Mouse (Mus musculus) 3134 (cell line): ENCODE measurements at regions not wholly inside any gene's neighbourhood (a gene's known extent, or its start where the extent isn't known, plus 50 kb on each side); places are given as distances from the start of the nearest gene placed in this dataset.

Experiments used
- DNase-seq: peaks from one replicate; pipeline ENCODE4 v3.0.0-alpha.2; 2011; ENCODE audit warnings: low spot score; ENCODE audit not compliant: insufficient read length; ENCODE audit errors: extremely low read depth

- peak; percentile 55 for DNase-seq
These were observed 305.9 kb downstream of the Klf6 start for GRCm38 (mm10) chr13:6167055-6167761.

DNA sequence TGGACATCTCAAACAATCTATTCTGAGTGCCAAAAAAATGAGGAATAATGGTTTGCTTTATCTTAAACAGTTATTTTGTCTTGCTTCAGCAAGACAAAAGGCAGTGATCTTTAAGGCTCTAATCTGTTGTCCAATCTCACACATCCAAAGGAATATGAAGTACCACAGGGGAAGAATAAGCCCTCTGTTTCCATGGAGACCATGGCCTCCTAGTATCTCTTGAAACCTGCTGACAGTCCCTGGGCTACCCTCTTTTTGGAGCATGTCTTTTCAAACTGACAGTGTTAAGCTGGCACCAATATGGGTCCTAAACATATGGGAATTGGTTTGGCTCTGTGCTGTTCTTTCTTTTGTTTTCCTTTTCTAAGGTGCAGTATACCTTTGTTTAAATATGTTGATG is 311.8 kb downstream of the Klf6 start:
- no peak for DNase-seq

- no peak for DNase-seq
These were observed 317.2 kb downstream of the Klf6 start for GRCm38 (mm10) chr13:6178362-6179070.

- DNase-seq: no peak
These were observed 327.9 kb downstream of the Klf6 start for GRCm38 (mm10) chr13:6189133-6189532.

GRCm38 (mm10) chr13:6189566-6189965 is 328.3 kb downstream of the Klf6 start:
- no peak for DNase-seq

DNA sequence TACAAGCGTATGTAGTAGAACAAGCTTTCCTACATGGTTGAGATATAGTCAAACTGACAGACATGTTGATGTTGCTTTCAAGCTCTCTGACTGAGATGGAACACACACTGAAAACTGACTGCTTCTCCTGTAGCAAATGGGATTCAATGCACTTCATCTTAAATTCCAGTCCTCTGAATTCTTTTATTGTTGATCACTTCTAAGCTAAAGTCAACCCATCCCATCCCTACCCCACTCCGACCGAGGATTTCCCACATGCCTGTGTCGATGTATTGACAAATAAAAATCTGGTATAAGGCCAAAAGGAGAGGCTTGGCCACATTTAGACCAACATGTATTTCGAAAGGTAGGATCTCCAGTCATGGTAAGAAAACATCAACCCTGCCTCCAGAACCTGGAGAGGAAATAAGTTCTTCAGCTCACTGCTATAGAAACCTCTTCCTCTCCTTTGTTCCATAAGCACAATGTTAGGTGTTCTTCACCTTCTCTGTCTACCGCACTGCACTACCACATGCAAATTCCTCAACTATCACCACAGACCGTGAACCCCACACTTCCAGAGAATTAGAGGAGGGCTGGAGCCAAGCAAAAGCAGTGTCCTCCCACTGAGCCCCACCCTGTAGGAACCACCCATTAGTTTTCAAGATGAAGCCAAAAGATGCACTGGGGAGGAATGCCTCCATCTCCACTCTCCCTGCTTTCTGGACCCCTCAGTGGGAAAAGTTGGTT is 330.1 kb downstream of the Klf6 start:
- no peak for DNase-seq

DNA sequence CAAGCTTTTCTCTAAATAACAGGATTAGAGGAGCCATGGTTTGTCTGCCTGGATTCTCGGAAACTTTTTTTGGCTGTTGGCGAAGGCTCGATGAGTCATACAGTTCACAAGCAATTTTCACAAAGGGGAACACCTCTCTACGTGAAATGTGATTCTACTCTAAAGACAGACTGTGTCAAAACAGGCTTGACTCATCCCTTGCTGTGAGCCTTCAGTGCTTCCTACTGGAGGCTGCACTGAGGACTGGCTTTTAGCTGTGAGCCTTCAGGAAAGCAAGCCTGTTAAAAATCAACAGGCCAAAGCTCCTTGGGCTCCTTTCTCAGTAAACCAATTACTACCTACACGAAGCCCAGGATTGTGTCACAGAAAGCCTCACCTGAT is 330.6 kb downstream of the Klf6 start:
- peak; percentile 58 for DNase-seq

DNA sequence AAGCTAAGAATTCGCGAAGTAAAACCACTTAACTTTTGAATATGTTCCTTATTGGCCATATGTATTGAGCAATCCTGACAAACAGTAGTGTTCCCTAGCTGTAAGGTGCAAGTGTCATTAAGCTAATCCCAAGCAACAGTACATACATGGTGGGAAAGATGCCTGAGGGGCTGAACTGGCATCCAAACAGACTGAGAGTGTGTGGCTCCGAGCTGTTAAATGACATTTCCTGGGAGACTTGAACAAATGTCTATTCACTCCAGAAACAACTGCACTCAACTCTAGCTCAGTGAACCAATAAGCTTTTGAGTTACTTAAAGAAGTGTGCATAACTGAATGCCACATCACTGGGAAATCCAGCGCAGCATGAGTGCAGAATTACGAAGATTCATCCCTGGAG is 335.4 kb downstream of the Klf6 start:
- no peak for DNase-seq

GRCm38 (mm10) chr13:6199107-6199506 is 337.8 kb downstream of the Klf6 start:
- no peak for DNase-seq

DNA sequence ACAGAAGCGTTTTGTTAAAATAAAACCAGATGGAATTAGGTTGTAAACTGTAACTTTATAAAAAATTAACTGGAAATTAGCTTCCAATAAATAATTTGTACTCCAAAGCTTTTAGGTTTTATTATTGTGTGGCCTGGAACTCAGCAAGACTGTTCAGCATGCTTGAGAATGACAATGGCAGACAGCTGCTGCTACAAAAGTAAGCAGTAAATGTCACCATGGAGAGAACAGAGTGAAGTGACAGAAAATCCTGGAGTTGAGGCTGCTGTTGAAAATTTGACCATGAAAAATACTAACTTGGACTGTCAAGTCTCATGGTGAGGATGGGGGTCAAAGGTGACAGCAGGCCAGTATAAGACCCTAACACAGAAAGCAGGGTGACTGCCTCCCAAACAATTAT is 340.2 kb downstream of the Klf6 start:
- no peak for DNase-seq

DNA sequence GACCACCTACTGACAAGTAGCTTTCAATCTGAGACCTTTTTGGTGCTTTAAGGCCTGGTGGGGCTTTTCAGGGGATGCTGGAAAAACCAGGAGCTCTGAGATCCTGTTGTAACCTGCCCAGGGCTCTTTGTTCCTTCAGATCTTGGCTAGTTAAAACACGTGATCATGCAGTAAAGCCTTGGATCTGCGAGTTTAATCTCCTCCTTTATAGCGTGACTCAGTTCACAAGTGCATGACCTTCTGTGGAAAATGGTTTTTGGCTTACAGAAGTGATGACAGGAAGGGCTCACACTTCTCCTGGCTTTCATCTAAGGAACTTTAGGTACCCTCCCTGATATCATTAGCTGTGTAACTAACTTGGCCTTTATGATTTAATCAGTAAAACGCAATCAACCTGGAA is 343.1 kb upstream of the Pitrm1 start:
- DNase-seq: no peak

GRCm38 (mm10) chr13:6212550-6212949 is 335.4 kb upstream of the Pitrm1 start:
- no peak for DNase-seq

DNA sequence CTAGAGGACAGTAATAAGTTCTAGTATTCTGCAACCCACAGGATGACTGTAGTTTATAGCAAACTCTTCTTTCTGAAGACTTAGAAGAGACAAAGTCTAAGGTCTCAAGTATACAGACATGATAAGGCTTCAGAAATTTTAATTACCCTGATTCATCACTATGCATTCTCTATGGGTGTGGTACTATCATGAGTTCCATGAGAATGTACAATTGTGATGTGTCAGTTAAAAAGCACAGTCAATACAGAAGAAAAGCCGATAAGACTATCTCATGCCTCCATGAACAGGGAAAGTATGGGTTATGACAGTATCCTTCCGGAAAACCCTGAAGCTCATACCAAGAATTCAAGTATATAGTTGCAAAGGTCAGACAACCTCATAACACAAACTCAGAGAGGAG is 333.8 kb upstream of the Pitrm1 start:
- DNase-seq: no peak

DNA sequence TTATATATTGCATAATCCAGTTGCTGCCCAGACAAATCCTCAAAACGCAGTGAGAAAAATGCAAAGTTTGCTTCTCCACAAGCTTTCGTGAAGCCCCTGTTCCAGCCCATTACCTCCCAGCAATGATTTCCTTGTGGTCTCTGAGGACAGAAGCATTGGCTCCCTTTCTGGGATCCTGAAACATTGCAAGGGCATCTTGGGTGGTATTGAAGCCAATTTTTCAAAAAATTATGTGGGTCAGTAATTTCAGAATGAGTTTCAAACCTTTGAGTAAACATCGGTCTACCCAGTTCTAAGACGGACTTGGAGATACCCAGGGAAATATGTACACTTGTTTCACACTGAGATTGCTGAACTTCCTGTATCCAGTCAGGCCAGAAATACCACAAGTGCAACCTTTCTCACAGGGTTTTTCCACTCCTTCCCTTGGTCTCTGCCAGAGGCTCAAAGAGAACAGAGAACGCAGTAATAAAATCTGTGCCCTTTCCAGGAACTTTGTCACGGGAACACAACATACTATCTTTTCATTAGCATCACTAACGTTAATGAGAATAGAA is 321.8 kb upstream of the Pitrm1 start:
- no peak for DNase-seq

DNA sequence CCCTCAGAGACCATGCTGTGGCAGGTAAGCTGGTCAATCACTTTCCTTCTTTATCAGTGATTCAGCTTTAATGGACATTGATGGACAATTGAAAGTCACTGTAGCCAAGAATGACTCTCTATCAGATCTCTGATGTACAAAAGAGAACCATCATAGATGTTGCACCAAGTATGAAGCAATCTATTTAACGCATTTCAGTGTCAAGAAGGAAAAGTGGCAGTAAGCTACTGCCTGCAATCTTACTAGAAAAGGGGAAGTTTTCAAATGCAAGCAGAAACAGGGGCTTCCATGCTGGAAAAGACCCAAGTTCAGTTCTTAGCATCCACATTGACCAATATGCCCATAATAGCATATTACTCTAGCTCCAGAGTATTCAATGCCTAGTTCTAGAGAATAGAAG is 319.7 kb upstream of the Pitrm1 start:
- DNase-seq: no peak

DNA sequence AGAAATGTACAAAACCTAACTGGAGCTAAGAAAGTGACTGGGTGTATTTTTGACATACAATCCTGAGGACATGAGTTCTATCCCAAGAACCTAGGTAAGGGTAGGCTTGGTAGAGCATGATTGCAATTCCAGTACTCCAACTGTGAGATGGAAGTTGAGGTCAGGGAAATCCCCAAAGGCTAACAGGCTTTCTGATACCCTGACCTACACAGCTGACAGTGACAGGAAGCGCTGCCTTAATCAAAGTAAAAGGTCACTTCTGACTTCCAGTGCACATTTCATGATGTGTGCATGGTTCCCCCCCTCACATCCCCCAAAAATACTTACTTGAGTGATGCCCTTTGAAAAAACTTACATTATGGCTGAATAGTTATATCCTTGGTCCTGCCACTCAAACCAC is 312.6 kb upstream of the Pitrm1 start:
- no peak for DNase-seq

GRCm38 (mm10) chr13:6236503-6236902 is 311.4 kb upstream of the Pitrm1 start:
- DNase-seq: no peak

GRCm38 (mm10) chr13:6237201-6237600 is 310.7 kb upstream of the Pitrm1 start:
- DNase-seq: no peak

DNA sequence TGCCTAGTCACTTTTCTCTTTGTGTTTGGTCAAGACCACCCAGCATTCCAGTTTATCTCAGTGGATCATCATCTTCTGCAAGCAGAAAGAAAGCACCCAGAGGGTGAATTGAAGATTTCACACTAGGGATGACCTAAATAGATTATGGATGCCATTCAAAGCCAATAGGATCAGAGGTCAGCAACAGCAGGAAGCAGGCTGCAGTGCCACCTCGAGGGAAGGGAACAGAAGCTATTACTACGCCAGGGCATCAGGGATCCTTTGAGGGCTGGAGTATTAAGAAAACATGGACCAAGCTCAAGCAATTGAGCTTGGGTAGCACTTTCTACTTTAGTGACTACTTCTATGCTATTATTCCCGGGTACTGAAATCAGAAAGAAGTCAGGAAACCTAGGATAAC is 307.1 kb upstream of the Pitrm1 start:
- no peak for DNase-seq

DNA sequence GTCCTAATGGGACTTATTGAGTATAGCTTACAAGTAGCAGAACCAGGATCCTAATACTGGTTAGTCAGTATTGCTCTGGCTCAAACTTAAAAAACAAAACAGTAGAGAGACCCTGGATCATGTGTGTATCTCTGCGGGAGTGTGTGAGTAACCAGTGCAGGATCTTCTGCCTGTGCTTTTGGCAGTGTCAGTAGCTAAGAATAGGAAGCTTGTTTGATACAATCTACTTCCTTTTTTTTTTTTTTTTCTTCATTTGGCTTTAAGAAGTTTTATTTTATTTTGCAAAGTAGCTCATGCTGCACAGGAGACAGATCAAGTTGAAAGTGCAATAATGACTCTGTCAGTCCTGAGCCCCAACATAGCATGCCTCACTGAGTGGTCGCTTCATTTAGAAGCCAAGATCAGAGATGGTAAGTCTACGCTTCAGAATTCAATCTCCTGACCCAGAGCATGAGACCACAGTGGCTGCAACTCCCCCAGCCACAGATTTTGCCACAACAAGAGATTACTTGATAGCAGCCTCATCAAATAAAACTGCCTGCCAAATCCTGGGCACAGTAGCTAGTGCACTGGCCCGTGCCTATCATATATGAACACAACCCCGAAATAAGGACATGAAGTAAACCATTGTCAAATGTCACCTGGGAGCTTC is 306.4 kb upstream of the Pitrm1 start:
- DNase-seq: no peak

- no peak for DNase-seq
These were observed 297.8 kb upstream of the Pitrm1 start for GRCm38 (mm10) chr13:6250106-6250505.
